Mouse (Mus musculus) cerebellum, adult 2 months (tissue): ENCODE results near the gene Vmn1r222. TPM values are rescaled to one million over a fixed set of nuclear protein-coding genes. Genes with fewer than 3 reads are reported as not detected.
"Not testable (repeated sequence)": the region's sequence is repeated elsewhere in the genome, so short reads cannot be mapped to it uniquely, and the experiment has no call there.

ENCODE experiments used
- DNase-seq, 2 experiments: peaks; one replicate each; pipeline ENCODE4 v3.0.0; 2021
- H3K27ac ChIP-seq: fragments of 200-500 bp; 2 replicates; pipeline ENCODE4 v1.5.1; 2012; ENCODE audit warnings: low read length, control low read depth, inconsistent platforms; ENCODE audit not compliant: insufficient read depth
- H3K27me3 ChIP-seq: fragments of 200-500 bp; 2 replicates; pipeline ENCODE4 v1.6.1; 2012; ENCODE audit warnings: inconsistent platforms, mild to moderate bottlenecking, low read length, moderate library complexity; ENCODE audit not compliant: control insufficient read depth, insufficient read depth
- H3K4me1 ChIP-seq: fragments of 200-500 bp; 2 replicates; pipeline ENCODE4 v1.6.1; 2011; ENCODE audit warnings: low read length; ENCODE audit not compliant: control insufficient read depth, insufficient read depth
- H3K4me3 ChIP-seq: fragments of 200-500 bp; replicated peaks from 2 replicates; pipeline ENCODE3; 2011; ENCODE audit warnings: mild to moderate bottlenecking, low read depth, low read length, control low read depth; ENCODE audit not compliant: insufficient read depth
- CTCF ChIP-seq: fragments of 200-500 bp; IDR thresholded peaks from 2 replicates; pipeline ENCODE4 v1.5.1; 2011; ENCODE audit warnings: low read depth, mild to moderate bottlenecking, control low read depth, low read length, moderate library complexity, borderline replicate concordance; ENCODE audit not compliant: insufficient read depth
- POLR2A ChIP-seq: fragments of 200-500 bp; IDR thresholded peaks from 2 replicates; pipeline ENCODE4 v1.6.1; 2011; ENCODE audit warnings: low read length, control low read depth, borderline replicate concordance; ENCODE audit not compliant: insufficient read depth
- WGBS: fragments of 180-500 bp; shearing (Covaris S2); methylation state at CpG from one replicate; pipeline ENCODE4 v1.1.7; 2018; 5-methylcytosine and 5-hydroxymethylcytosine counted together
- polyA plus RNA-seq: library from polyadenylated mRNA; depleted of rRNA; stranded (reverse); fragments of >200 nt; gene quantifications from 2 replicates; pipeline ENCODE4 v1.2.3, GENCODE M21; 2012; rRNA removed

Gene Vmn1r222
- polyA plus RNA-seq = not detected in 2 replicates

GRCm38 (mm10) chr13:23235847-23236246, at the start of gene Vmn1r222:
Gene Vmn1r222, minus strand, starts transcription at chr13:23235947.
- H3K27ac ChIP-seq, H3K27me3 ChIP-seq, H3K4me3 ChIP-seq, H3K4me1 ChIP-seq, DNase-seq: not testable (repeated sequence)

GRCm38 (mm10) chr13:23285191-23285920, 49.6 kb upstream of the Vmn1r222 start:
- TF ChIP-seq CTCF = no peak
- no peak for TF ChIP-seq POLR2A
- Histone ChIP-seq H3K27me3 (no peaks in the 10 kb centered on the region; the same call in 1 of the 2 replicates), H3K4me1 (no peaks in the 10 kb centered on the region), H3K27ac (no peak overlapping the region), H3K4me3 (peak overlapping the region; percentile 7)
- no peak for DNase-seq
- WGBS = 10% methylated on average over 22 of the region's 22 CpGs

GRCm38 (mm10) chr13:23279992-23280391, 44.2 kb upstream of the Vmn1r222 start:
- Histone ChIP-seq H3K4me1 (no peaks in the 10 kb centered on the region), H3K4me3 (no peak overlapping the region), H3K27ac (no peak overlapping the region), H3K27me3 (no peaks in the 10 kb centered on the region)
- TF ChIP-seq CTCF = no peak
- TF ChIP-seq POLR2A = no peak
- DNase-seq = no peak
- 87% methylated on average over 3 of the region's 3 CpGs for WGBS

GRCm38 (mm10) chr13:23279576-23279975, 43.8 kb upstream of the Vmn1r222 start:
- 85% methylated on average over 4 of the region's 4 CpGs for WGBS
- no peak for DNase-seq
- Histone ChIP-seq H3K27me3 (no peaks in the 10 kb centered on the region), H3K4me1 (no peaks in the 10 kb centered on the region), H3K27ac (no peak overlapping the region), H3K4me3 (no peak overlapping the region)
- TF ChIP-seq CTCF (no peak), POLR2A (no peak)

- TF ChIP-seq POLR2A (no peak), CTCF (no peak)
- Histone ChIP-seq H3K4me3 (peak overlapping the region; percentile 12), H3K27ac (no peak overlapping the region), H3K27me3 (no peaks in the 10 kb centered on the region), H3K4me1 (no peaks in the 10 kb centered on the region)
- 5% methylated on average over 34 of the region's 34 CpGs for WGBS
- DNase-seq = peak; percentile 17 to 33
Observed at GRCm38 (mm10) chr13:23270321-23271101, 34.8 kb upstream of the Vmn1r222 start.

- 27% methylated on average over 11 of the region's 11 CpGs for whole genome bisulfite sequencing
- Histone ChIP-seq H3K27ac (no peak overlapping the region), H3K27me3 (no peaks in the 10 kb centered on the region), H3K4me1 (no peaks in the 10 kb centered on the region), H3K4me3 (no peak overlapping the region)
- DNase-seq = no peak
- no peak for TF ChIP-seq CTCF
- TF ChIP-seq POLR2A = no peak
Observed at GRCm38 (mm10) chr13:23269681-23270080, 33.9 kb upstream of the Vmn1r222 start.

GRCm38 (mm10) chr13:23269127-23269526, 33.4 kb upstream of the Vmn1r222 start:
- WGBS = 43% methylated on average over 4 of the region's 4 CpGs
- not testable (repeated sequence) for H3K27ac ChIP-seq, H3K27me3 ChIP-seq, H3K4me1 ChIP-seq, H3K4me3 ChIP-seq
- DNase-seq = peak in 1 of 2 experiments; percentile 2

- not testable (repeated sequence) for H3K27me3 ChIP-seq, DNase-seq, H3K27ac ChIP-seq, H3K4me3 ChIP-seq, H3K4me1 ChIP-seq
- WGBS = 74% methylated on average over 3 of the region's 3 CpGs
Observed at GRCm38 (mm10) chr13:23268606-23269005, 32.9 kb upstream of the Vmn1r222 start.
